Mouse (Mus musculus) ES-Bruce4 (cell line): ENCODE data around the gene Dgka. TPM values are rescaled to one million over a fixed set of nuclear protein-coding genes. Genes with fewer than 3 reads are reported as not detected.
A peak's percentile ranks its signal among the peaks of the same experiment; 100 is the strongest.

Source experiments
- H3K27ac ChIP-seq: 2 replicates; pipeline ENCODE4 v1.5.1; 2012; ENCODE audit warnings: low read length, inconsistent platforms; ENCODE audit not compliant: insufficient read depth
- H3K27me3 ChIP-seq: 2 replicates; pipeline ENCODE4 v1.6.1; 2012; ENCODE audit warnings: mild to moderate bottlenecking, low read length, inconsistent platforms; ENCODE audit not compliant: control insufficient read depth, poor library complexity, insufficient read depth, severe bottlenecking
- H3K36me3 ChIP-seq: 2 replicates; pipeline ENCODE4 v1.6.1; 2012; ENCODE audit warnings: inconsistent platforms, mild to moderate bottlenecking, low read length, moderate library complexity; ENCODE audit not compliant: control insufficient read depth, poor library complexity, insufficient read depth, severe bottlenecking
- H3K4me1 ChIP-seq: one replicate; pipeline ENCODE4 v1.8.1; 2011; ENCODE audit warnings: low read length; ENCODE audit not compliant: control insufficient read depth, insufficient read depth
- H3K4me3 ChIP-seq: 2 replicates; pipeline ENCODE4 v1.5.1; 2011; ENCODE audit warnings: low read depth, mild to moderate bottlenecking, low read length
- H3K9ac ChIP-seq: 2 replicates; pipeline ENCODE4 v1.6.1; 2012; ENCODE audit warnings: low read depth, mild to moderate bottlenecking, inconsistent platforms; ENCODE audit not compliant: poor library complexity, severe bottlenecking
- H3K9me3 ChIP-seq: replicated peaks from 2 replicates; pipeline ENCODE4 v1.6.1; 2012; ENCODE audit warnings: mild to moderate bottlenecking, low read length, inconsistent platforms; ENCODE audit not compliant: control insufficient read depth, poor library complexity, insufficient read depth, severe bottlenecking
- CTCF ChIP-seq: IDR thresholded peaks from one replicate; pipeline ENCODE4 v1.8.1; 2011; ENCODE audit warnings: low read depth, low read length
- EP300 ChIP-seq: IDR thresholded peaks from 2 replicates; pipeline ENCODE4 v1.6.1; 2011; ENCODE audit warnings: low read depth, low read length; ENCODE audit not compliant: insufficient read depth
- POLR2A ChIP-seq: IDR thresholded peaks from one replicate; pipeline ENCODE4 v1.8.1; 2011; ENCODE audit warnings: low read length; ENCODE audit not compliant: insufficient read depth
- polyA plus RNA-seq: library from polyadenylated mRNA; stranded (reverse); fragments of >200 nt; gene quantifications from 2 replicates; pipeline ENCODE4 v1.2.4, GENCODE M21; 2011; ENCODE audit warnings: low read depth; ENCODE audit not compliant: missing spikeins, insufficient read depth, insufficient read length

Gene Dgka
- polyA plus RNA-seq = 44.7 and 46.7 TPM in 2 replicates

GRCm38 (mm10) chr10:128744680-128745601 lies at the start of gene Dgka:
TSS of gene Dgka (minus strand) at chr10:128744855.
- no peak for TF ChIP-seq CTCF
- no peak for TF ChIP-seq EP300
- TF ChIP-seq POLR2A = no peak
- Histone ChIP-seq H3K9me3 (no peaks in the 10 kb centered on the region), H3K4me3 (peak within 1 kb of the TSS; percentile 88), H3K9ac (peak within 1 kb of the TSS; percentile 83), H3K4me1 (peaks cover 1% of the 10 kb centered on the region), H3K36me3 (no peaks in the 10 kb centered on the region), H3K27me3 (no peaks in the 10 kb centered on the region), H3K27ac (peak within 1 kb of the TSS; percentile 52)

DNA sequence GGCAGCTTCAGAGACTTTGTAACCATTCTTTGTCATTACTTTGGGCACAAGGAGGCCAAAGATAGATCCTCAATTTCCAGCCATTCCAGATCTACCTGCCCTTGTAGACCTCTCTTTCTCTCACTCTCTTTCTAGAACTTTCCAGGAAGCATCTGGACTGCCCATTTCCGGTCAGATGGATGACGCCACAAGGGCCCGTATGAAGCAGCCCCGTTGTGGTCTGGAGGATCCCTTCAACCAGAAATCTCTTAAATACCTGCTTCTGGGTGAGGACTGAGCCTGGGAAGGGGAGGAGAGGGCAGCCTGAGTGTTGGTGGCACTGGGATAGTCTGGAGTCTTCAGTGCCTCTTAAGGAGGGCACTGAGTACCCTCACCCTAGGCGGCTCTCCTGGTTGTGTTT lies 49.7 kb upstream of the Dgka start:
- no peaks in the 10 kb centered on the region for H3K36me3 ChIP-seq
- H3K27ac ChIP-seq = no peak overlapping the region
- H3K9ac ChIP-seq = no peak overlapping the region
- H3K4me3 ChIP-seq = no peak overlapping the region; the same call in 1 of the 2 replicates
- no peak for TF ChIP-seq EP300
- TF ChIP-seq CTCF = no peak
- no peak for TF ChIP-seq POLR2A
- peaks cover 2% of the 10 kb centered on the region for H3K4me1 ChIP-seq
- H3K27me3 ChIP-seq = no peaks in the 10 kb centered on the region
- no peaks in the 10 kb centered on the region for H3K9me3 ChIP-seq

- Histone ChIP-seq H3K36me3 (no peaks in the 10 kb centered on the region), H3K4me1 (peaks cover 2% of the 10 kb centered on the region), H3K4me3 (no peak overlapping the region), H3K9ac (no peak overlapping the region), H3K9me3 (no peaks in the 10 kb centered on the region), H3K27ac (no peak overlapping the region), H3K27me3 (no peaks in the 10 kb centered on the region)
- no peak for TF ChIP-seq POLR2A
- TF ChIP-seq EP300 = no peak
- TF ChIP-seq CTCF = no peak
Observed at GRCm38 (mm10) chr10:128793258-128793657, 48.6 kb upstream of the Dgka start.

DNA sequence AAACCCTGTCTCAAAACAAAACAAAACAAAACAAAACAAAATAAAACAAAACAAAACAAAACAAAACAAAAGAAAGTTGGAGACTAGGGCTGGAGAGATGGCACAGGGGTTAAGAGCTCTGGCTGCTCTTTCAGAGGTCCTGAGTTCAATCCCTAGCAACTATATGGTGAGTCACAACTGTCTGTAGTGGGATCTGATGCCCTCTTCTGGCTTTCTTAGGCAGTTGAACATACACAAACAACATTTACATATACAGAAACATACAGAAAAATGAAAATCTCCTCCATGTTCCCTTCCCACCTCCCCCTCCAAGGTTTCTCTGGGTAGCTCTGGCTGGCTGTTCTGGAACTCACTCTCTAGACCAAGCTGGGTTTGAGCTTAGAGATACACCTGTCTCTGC lies 47.4 kb upstream of the Dgka start:
- H3K4me1 ChIP-seq = peaks cover 2% of the 10 kb centered on the region
- H3K27me3 ChIP-seq = no peaks in the 10 kb centered on the region
- no peaks in the 10 kb centered on the region for H3K36me3 ChIP-seq
- H3K4me3 ChIP-seq = no peak overlapping the region
- TF ChIP-seq EP300 (no peak), CTCF (no peak), POLR2A (no peak)
- no peak overlapping the region for H3K27ac ChIP-seq
- H3K9ac ChIP-seq = no peak overlapping the region
- H3K9me3 ChIP-seq = no peaks in the 10 kb centered on the region

DNA sequence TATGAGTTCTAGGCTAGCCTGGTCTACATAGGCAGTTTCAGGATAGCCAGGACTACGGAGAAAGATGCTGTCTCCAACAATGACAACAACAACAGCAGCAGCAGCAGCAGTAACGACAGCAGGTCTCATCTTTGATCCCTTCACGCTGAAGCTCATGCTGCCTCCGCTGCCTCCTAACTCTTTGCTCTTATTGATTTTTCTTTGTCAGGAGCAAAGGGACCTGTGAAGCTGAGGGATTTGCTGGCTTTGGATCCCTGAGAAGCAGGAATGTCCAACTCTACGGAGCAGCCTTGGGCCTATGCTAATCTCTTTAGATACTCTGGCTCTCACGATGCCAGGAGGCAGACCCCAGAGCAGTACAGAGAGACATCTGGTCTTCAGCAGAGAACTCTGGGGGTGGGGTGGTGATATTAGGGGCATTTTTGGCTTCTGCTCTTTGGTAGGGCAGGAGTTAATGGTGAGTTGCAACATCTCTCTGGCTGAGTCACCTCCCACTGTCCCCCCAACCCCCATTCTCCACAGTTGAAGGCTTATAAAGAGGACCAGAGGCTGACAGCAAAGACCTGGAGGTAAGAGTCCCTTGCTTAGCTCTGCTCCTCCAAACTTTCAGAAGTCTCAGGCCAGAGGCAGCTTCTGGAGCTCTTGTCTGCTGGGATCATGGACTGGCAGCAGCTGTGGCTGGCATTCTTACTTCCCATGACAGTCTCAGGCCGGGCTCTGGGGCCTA lies 45.9 kb upstream of the Dgka start, which contains the start of gene Mmp19:
Mmp19 (plus strand) TSS at position 513 of the 727 bp plus-strand sequence.
- no peaks in the 10 kb centered on the region for H3K9me3 ChIP-seq
- no peaks in the 10 kb centered on the region for H3K36me3 ChIP-seq
- H3K4me3 ChIP-seq = no peak within 1 kb of the TSS
- H3K27me3 ChIP-seq = no peaks in the 10 kb centered on the region
- H3K9ac ChIP-seq = no peak within 1 kb of the TSS
- no peak within 1 kb of the TSS for H3K27ac ChIP-seq
- H3K4me1 ChIP-seq = peaks cover 2% of the 10 kb centered on the region
- TF ChIP-seq CTCF (no peak), EP300 (no peak), POLR2A (no peak)
